Mouse (Mus musculus) forebrain, embryonic 14.5 days (tissue): ENCODE measurements at regions not wholly inside any gene's neighbourhood (a gene's known extent, or its start where the extent isn't known, plus 50 kb on each side); places are given as distances from the start of the nearest gene placed in this dataset.
"Not testable (repeated sequence)": the region's sequence is repeated elsewhere in the genome, so short reads cannot be mapped to it uniquely, and the experiment has no call there.

ENCODE experiments used
- ATAC-seq: fragments of 200-750 bp; cut with Nextera tagmentation; 2 replicates; pipeline ENCODE4 v1.8.0; 2017; ENCODE audit warnings: mild to moderate bottlenecking, moderate library complexity
- DNase-seq: peaks from one replicate; pipeline ENCODE4 v3.0.0-alpha.2; 2015; ENCODE audit warnings: low spot score
- H3K27ac ChIP-seq: fragments of 300-500 bp; sonication (generic); 2 replicates; pipeline ENCODE4 v1.5.1; 2014; ENCODE audit warnings: low read depth, mild to moderate bottlenecking, control low read depth, low read length, moderate library complexity
- H3K27me3 ChIP-seq: fragments of 300-500 bp; sonication (generic); replicated peaks from 2 replicates; pipeline ENCODE4 v1.6.1; 2014; ENCODE audit warnings: low read length, control low read depth, mixed read lengths; ENCODE audit not compliant: control insufficient read depth, insufficient read depth
- H3K36me3 ChIP-seq: fragments of 300-500 bp; sonication (generic); 2 replicates; pipeline ENCODE4 v1.6.1; 2014; ENCODE audit warnings: low read length, control low read depth; ENCODE audit not compliant: control insufficient read depth, insufficient read depth
- H3K4me1 ChIP-seq: fragments of 300-500 bp; sonication (generic); 2 replicates; pipeline ENCODE4 v1.6.1; 2014; ENCODE audit warnings: antibody characterized with exemption, low read length, control low read depth; ENCODE audit not compliant: control insufficient read depth, insufficient read depth
- H3K4me2 ChIP-seq: fragments of 300-500 bp; sonication (generic); 2 replicates; pipeline ENCODE4 v1.6.1; 2014; ENCODE audit warnings: mild to moderate bottlenecking, control low read depth, low read length
- H3K4me3 ChIP-seq: fragments of 300-500 bp; sonication (generic); 2 replicates; pipeline ENCODE4 v1.5.1; 2014; ENCODE audit warnings: low read depth, low read length, control low read depth
- H3K9ac ChIP-seq: fragments of 300-500 bp; sonication (generic); 2 replicates; pipeline ENCODE4 v1.6.1; 2014; ENCODE audit warnings: mild to moderate bottlenecking, low read length, control low read depth, moderate library complexity
- H3K9me3 ChIP-seq: fragments of 300-500 bp; sonication (generic); replicated peaks from 2 replicates; pipeline ENCODE4 v1.6.1; 2016; ENCODE audit warnings: low read length, control low read depth, mixed read lengths; ENCODE audit not compliant: control insufficient read depth
- WGBS: fragments of 180-500 bp; shearing (Covaris S2); extraction: QIAGEN DNeasy Blood & Tissue Kit; methylation state at CpG from one replicate; pipeline ENCODE4 v1.1.7; 2014; 5-methylcytosine and 5-hydroxymethylcytosine counted together

DNA sequence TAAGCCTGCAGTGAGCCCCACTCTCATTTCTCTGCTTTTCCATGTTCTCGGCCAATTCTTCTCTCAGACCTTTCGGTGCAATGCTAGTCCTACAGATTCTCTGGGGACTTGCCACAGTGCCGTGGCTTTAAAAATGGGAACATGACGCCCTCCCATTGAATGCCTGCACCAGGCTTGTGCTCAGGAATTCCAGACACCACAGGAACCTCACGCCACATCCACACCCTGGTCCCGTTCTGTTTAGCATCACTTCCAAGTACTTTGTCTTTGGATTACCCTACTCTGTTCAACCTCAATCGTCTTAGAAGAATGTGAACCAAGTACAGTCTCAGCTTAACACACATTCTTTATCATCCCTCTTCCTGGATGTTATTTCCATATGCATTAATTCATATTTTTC lies 66.5 kb downstream of the Nabp1 start:
- no peak for DNase-seq
- ATAC-seq: no peak
- WGBS: 84% methylated on average over 7 of the region's 7 CpGs
- H3K4me1 ChIP-seq: no peaks in the 10 kb centered on the region
- no peak overlapping the region for H3K9ac ChIP-seq
- no peaks in the 10 kb centered on the region for H3K9me3 ChIP-seq
- H3K27ac ChIP-seq: no peak overlapping the region
- H3K27me3 ChIP-seq: no peaks in the 10 kb centered on the region
- no peak overlapping the region for H3K4me2 ChIP-seq
- no peaks in the 10 kb centered on the region for H3K36me3 ChIP-seq
- no peak overlapping the region for H3K4me3 ChIP-seq

DNA sequence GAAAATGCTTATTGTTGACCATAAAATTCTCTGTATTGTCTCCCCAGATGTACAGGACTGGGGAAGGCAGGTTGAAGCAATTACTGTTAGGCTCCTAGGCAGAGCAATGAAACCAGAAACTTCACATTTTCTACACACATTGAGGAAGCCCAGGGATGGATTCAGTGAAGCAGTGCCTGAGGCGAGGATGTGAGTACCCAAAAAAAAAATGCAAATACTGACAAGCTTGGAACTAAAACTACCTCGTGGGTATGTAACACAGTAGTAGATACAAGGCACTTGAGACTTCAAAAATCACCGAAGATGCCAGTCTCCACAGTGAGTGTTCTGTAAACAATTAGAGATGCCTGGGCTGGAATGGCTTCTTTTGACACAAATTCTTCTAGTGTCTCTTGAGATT lies 74.6 kb downstream of the Nabp1 start:
- no peak for ATAC-seq
- 79% methylated on average over 3 of the region's 3 CpGs for WGBS

DNA sequence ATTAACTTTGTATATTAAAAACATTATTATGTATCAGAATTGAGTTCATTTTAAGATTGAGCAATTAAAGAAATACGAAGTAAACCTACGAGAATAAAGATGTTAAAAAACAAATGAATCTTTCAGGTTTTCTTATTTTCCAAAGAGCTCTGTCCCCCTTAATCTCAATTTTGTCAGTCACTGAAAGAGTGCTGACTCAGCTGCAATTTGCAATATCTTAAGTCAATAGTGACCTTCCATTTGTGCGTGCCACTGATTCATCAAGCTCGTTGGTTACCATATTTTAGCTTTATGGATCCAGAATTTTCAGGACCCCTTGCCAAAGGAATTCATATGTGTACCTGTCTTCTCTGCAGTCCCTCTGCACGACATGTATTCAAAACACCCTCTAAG lies 75.7 kb downstream of the Nabp1 start:
- no peak overlapping the region for H3K4me2 ChIP-seq
- H3K27ac ChIP-seq: no peak overlapping the region
- H3K4me3 ChIP-seq: no peak overlapping the region
- H3K27me3 ChIP-seq: no peaks in the 10 kb centered on the region
- no peaks in the 10 kb centered on the region for H3K36me3 ChIP-seq
- H3K9me3 ChIP-seq: no peaks in the 10 kb centered on the region
- ATAC-seq (no peak), DNase-seq (no peak)
- H3K4me1 ChIP-seq: no peaks in the 10 kb centered on the region
- WGBS: 89% methylated on average over 5 of the region's 5 CpGs
- H3K9ac ChIP-seq: no peak overlapping the region

More for the DNA sequence above, 74.6 kb downstream of the Nabp1 start:
- Histone ChIP-seq H3K27me3 (no peaks in the 10 kb centered on the region), H3K27ac (no peak overlapping the region), H3K9ac (no peak overlapping the region), H3K9me3 (no peaks in the 10 kb centered on the region), H3K36me3 (no peaks in the 10 kb centered on the region), H3K4me2 (no peak overlapping the region), H3K4me3 (no peak overlapping the region), H3K4me1 (no peaks in the 10 kb centered on the region)
- no peak for DNase-seq

DNA sequence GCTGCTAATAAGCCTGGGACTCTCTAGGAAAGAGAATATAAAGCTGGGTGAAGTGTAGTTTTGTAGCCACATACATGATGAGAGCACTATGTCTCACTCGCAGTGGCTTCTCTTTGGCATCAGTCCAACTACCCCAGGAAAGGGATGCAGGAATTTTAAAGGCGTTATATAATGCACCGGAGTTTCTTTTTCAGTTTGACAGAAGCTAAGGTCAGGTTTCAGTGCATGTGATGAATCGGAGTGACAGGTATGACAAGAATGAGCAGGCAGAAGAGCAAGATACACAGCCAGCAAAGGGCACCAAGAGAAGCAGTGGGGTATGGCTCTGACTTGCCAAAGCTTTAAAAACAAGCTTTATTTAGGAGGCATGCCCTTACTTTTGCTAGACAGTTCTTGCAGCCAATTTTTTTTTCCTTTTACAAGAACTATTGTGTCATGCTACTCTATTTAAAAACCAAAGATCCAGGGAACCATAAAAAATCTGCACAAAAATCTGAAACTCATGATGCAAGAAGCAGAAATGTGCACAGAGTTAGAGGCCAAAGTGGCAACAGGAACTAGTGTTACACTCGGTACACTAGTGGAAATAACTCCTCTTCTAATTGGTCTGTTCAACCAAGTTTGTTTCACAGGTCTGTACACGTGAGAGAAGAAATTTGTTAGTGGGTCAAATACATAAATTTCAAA lies 76.2 kb downstream of the Nabp1 start:
- H3K4me1 ChIP-seq: no peaks in the 10 kb centered on the region
- WGBS: 81% methylated on average over 6 of the region's 6 CpGs
- H3K36me3 ChIP-seq: no peaks in the 10 kb centered on the region

DNA sequence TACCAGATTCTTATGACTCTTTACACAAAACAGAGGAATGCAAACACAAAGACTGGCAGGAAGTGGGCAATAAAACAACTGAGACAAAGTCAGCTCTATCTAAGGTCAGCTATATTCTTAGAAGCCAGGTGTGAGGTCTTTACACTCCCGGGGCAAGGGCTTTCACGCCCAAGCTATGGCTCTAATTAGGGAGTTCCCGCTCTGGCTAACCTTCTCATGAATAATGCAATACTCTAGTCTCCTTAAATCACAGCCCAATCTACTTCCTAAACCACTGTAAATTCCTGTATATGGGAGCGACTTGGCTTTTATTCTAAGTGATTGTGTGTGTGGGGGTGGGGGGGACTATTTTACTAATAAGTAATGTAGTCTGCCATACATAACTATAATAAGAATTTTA lies 77.7 kb downstream of the Nabp1 start:
- not testable (repeated sequence) for H3K36me3 ChIP-seq, H3K9ac ChIP-seq, H3K4me3 ChIP-seq, H3K4me2 ChIP-seq, DNase-seq, H3K27me3 ChIP-seq, ATAC-seq, H3K9me3 ChIP-seq, H3K4me1 ChIP-seq, H3K27ac ChIP-seq
- 42% methylated on average over 4 of the region's 4 CpGs for WGBS

More for the DNA sequence above, 76.2 kb downstream of the Nabp1 start:
- Histone ChIP-seq H3K9ac (no peak overlapping the region), H3K9me3 (no peaks in the 10 kb centered on the region), H3K27ac (no peak overlapping the region), H3K27me3 (no peaks in the 10 kb centered on the region), H3K4me2 (no peak overlapping the region), H3K4me3 (no peak overlapping the region)
- DNase-seq: no peak
- ATAC-seq: no peak

DNA sequence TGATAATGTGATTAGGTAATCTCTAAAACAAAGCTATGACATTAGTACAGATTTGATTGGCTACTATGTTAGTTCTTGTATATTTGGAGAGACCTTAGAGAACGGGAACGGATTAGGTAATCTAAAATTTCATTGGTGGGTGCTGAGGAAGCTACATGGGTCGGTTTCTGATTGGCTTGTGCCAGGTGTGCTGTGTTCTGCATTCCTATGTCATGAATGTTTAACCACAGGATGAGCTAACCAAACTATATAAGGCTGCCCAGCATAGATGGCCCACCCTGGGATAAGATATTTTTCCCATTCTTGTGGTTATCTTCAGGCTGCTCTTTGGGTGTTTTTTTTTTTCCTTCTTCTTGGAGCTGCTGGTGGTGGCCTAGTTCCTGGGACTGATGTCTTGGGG lies 91.4 kb downstream of the Nabp1 start:
- DNase-seq (no peak), ATAC-seq (no peak)
- Histone ChIP-seq H3K9me3 (no peaks in the 10 kb centered on the region), H3K4me2 (no peak overlapping the region), H3K4me1 (no peaks in the 10 kb centered on the region), H3K4me3 (no peak overlapping the region), H3K9ac (no peak overlapping the region), H3K36me3 (no peaks in the 10 kb centered on the region), H3K27ac (no peak overlapping the region), H3K27me3 (no peaks in the 10 kb centered on the region)
- 93% methylated on average over 3 of the region's 3 CpGs for WGBS

DNA sequence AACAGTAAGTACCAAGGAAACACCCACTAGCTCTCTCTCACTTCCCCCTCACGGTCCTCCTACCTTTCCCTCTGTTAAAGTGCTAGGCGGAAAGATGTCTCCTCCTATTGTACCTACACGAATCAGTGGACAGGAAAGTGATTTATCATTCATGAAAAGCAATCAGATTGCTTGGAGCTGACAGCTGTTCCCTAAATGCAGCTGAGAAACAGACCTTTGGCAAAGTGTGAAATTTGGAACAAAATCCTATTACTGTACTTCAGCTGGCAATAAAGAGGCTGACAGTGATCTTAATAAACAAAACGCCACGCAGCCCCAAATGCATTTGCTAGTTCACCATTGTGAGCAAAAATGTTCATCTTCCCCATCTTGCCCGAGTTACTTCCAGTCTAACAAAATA lies 94.2 kb downstream of the Nabp1 start:
- H3K9me3 ChIP-seq: no peaks in the 10 kb centered on the region
- peak; percentile 25 for DNase-seq
- no peak overlapping the region for H3K4me2 ChIP-seq
- 75% methylated on average over 6 of the region's 6 CpGs for WGBS
- no peak for ATAC-seq
- H3K9ac ChIP-seq: no peak overlapping the region
- H3K27me3 ChIP-seq: no peaks in the 10 kb centered on the region
- H3K27ac ChIP-seq: no peak overlapping the region
- no peaks in the 10 kb centered on the region for H3K4me1 ChIP-seq
- H3K4me3 ChIP-seq: no peak overlapping the region
- H3K36me3 ChIP-seq: no peaks in the 10 kb centered on the region

DNA sequence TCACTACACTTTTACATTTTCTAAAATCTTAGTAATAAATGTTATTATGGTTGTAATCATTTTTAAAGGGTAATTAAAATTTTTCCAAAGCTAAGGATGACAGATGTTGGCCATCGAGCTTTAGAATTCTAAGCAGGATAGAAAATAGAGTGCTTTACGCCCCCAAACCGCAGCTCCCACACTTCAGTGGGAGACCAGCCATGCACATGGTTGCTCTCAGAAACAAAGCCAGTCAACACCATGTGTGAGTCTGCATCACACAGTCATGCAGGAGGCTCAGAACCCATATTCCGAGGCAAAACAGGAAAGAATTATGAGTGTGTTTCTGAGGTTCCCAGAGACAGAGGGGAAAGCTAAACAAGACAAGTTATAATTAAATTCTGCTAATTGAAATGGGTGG lies 91.3 kb downstream of the Cavin2 start:
- 85% methylated on average over 4 of the region's 4 CpGs for WGBS
- H3K9ac ChIP-seq: no peak overlapping the region

DNA sequence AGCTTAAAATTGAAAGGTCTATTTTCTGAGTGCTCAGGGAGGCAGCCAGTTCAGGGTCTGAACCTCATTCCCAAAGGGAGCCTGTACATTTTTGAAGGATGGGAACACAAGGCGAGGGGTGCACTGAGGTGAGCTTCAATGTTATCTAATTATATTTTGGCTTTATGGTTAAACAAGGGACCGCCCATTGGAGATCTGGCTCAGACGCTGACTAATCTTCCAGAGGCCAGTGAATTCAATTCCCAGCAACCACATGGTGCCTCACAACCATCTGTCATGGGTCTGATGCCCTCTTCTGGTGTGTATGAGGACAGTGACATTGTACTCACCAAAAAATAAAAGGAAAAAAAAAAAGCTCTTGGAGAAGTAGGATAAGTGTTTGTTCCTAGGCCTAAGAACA lies 78.7 kb downstream of the Cavin2 start:
- WGBS: 87% methylated on average over 3 of the region's 3 CpGs
- no peak for DNase-seq
- ATAC-seq: no peak

More for the DNA sequence above, 91.3 kb downstream of the Cavin2 start:
- no peak overlapping the region for H3K27ac ChIP-seq
- no peaks in the 10 kb centered on the region for H3K9me3 ChIP-seq
- no peak for ATAC-seq
- no peak overlapping the region for H3K4me3 ChIP-seq
- H3K4me1 ChIP-seq: no peaks in the 10 kb centered on the region
- H3K27me3 ChIP-seq: no peaks in the 10 kb centered on the region
- H3K4me2 ChIP-seq: no peak overlapping the region
- no peaks in the 10 kb centered on the region for H3K36me3 ChIP-seq
- DNase-seq: no peak

More for the DNA sequence above, 78.7 kb downstream of the Cavin2 start:
- Histone ChIP-seq H3K27me3 (no peaks in the 10 kb centered on the region), H3K4me2 (no peak overlapping the region), H3K9me3 (no peaks in the 10 kb centered on the region), H3K27ac (no peak overlapping the region), H3K4me1 (no peaks in the 10 kb centered on the region), H3K4me3 (no peak overlapping the region), H3K36me3 (no peaks in the 10 kb centered on the region), H3K9ac (no peak overlapping the region)
